Mouse (Mus musculus) bone marrow macrophage, adult 2 months (primary cell): ENCODE results near the gene Nap1l4. TPM values are rescaled to one million over a fixed set of nuclear protein-coding genes. Genes with fewer than 3 reads are reported as not detected.

Experiments used
- H3K27ac ChIP-seq: 2 replicates; pipeline ENCODE4 v1.5.1; 2012; ENCODE audit warnings: low read depth, low read length; ENCODE audit not compliant: insufficient read depth
- H3K4me1 ChIP-seq: 2 replicates; pipeline ENCODE4 v1.6.1; 2012; ENCODE audit warnings: low read length; ENCODE audit not compliant: control insufficient read depth, insufficient read depth
- H3K4me3 ChIP-seq: 2 replicates; pipeline ENCODE4 v1.5.1; 2012; ENCODE audit warnings: mild to moderate bottlenecking, low read length, moderate library complexity; ENCODE audit not compliant: insufficient read depth
- CTCF ChIP-seq: IDR thresholded peaks from 2 replicates; pipeline ENCODE4 v1.5.1; 2012; ENCODE audit warnings: low read depth, mild to moderate bottlenecking, low read length, moderate library complexity
- POLR2A ChIP-seq: IDR thresholded peaks from 2 replicates; pipeline ENCODE4 v1.6.1; 2012; ENCODE audit warnings: mild to moderate bottlenecking, low read depth, low read length, borderline replicate concordance
- polyA plus RNA-seq: library from polyadenylated mRNA; stranded (reverse); fragments of >200 nt; gene quantifications from 2 replicates; pipeline ENCODE4 v1.2.4, GENCODE M21; 2012; ENCODE audit not compliant: missing spikeins, insufficient read depth, insufficient read length

The Nap1l4 gene
- polyA plus RNA-seq, 1 experiment, result 74.0 TPM

GRCm38 (mm10) chr7:143505411-143505810 is 43.5 kb downstream of the Nap1l4 start:
- Histone ChIP-seq H3K4me3 (no peak overlapping the region), H3K27ac (no peak overlapping the region), H3K4me1 (no peaks in the 10 kb centered on the region)
- no peak for TF ChIP-seq POLR2A
- no peak for TF ChIP-seq CTCF

- TF ChIP-seq CTCF, result no peak
- no peak for TF ChIP-seq POLR2A
- no peak overlapping the region for H3K27ac ChIP-seq
- H3K4me1 ChIP-seq, result no peaks in the 10 kb centered on the region
- H3K4me3 ChIP-seq, result no peak overlapping the region
Measured at GRCm38 (mm10) chr7:143503926-143504325, 45.0 kb downstream of the Nap1l4 start.

GRCm38 (mm10) chr7:143502418-143503200 is 46.3 kb downstream of the Nap1l4 start, which contains the start of gene Phlda2:
TSS of gene Phlda2 (minus strand) at chr7:143503150.
- no peak within 1 kb of the TSS for H3K27ac ChIP-seq
- H3K4me1 ChIP-seq, result no peaks in the 10 kb centered on the region
- H3K4me3 ChIP-seq, result peak within 1 kb of the TSS; percentile 29
- TF ChIP-seq POLR2A (no peak), CTCF (no peak)

GRCm38 (mm10) chr7:143501643-143502417 is 47.1 kb downstream of the Nap1l4 start:
- H3K4me3 ChIP-seq, result peak overlapping the region; percentile 29
- TF ChIP-seq CTCF, result no peak
- TF ChIP-seq POLR2A, result no peak
- H3K4me1 ChIP-seq, result no peaks in the 10 kb centered on the region
- H3K27ac ChIP-seq, result no peak overlapping the region

- Histone ChIP-seq H3K4me1 (no peaks in the 10 kb centered on the region), H3K27ac (no peak overlapping the region), H3K4me3 (no peak overlapping the region)
- no peak for TF ChIP-seq POLR2A
- no peak for TF ChIP-seq CTCF
Measured at GRCm38 (mm10) chr7:143500912-143501311, 48.0 kb downstream of the Nap1l4 start.

GRCm38 (mm10) chr7:143498584-143498983 is 50.3 kb downstream of the Nap1l4 start:
- Histone ChIP-seq H3K27ac (no peak overlapping the region), H3K4me3 (no peak overlapping the region), H3K4me1 (no peaks in the 10 kb centered on the region)
- TF ChIP-seq CTCF, result no peak
- TF ChIP-seq POLR2A, result no peak

GRCm38 (mm10) chr7:143495104-143495961 is 53.6 kb downstream of the Nap1l4 start:
- Histone ChIP-seq H3K4me1 (no peaks in the 10 kb centered on the region), H3K4me3 (no peak overlapping the region), H3K27ac (no peak overlapping the region)
- TF ChIP-seq POLR2A (no peak), CTCF (no peak)

GRCm38 (mm10) chr7:143493616-143494126 is 55.2 kb downstream of the Nap1l4 start:
- H3K4me1 ChIP-seq, result no peaks in the 10 kb centered on the region
- no peak overlapping the region for H3K4me3 ChIP-seq
- TF ChIP-seq POLR2A (no peak), CTCF (no peak)
- H3K27ac ChIP-seq, result no peak overlapping the region

GRCm38 (mm10) chr7:143489735-143490134 is 59.2 kb downstream of the Nap1l4 start:
- Histone ChIP-seq H3K27ac (no peak overlapping the region), H3K4me3 (no peak overlapping the region), H3K4me1 (no peaks in the 10 kb centered on the region)
- no peak for TF ChIP-seq POLR2A
- no peak for TF ChIP-seq CTCF

- Histone ChIP-seq H3K4me3 (no peak overlapping the region), H3K4me1 (no peaks in the 10 kb centered on the region), H3K27ac (no peak overlapping the region)
- TF ChIP-seq CTCF (no peak), POLR2A (no peak)
Measured at GRCm38 (mm10) chr7:143482541-143482940, 66.4 kb downstream of the Nap1l4 start.
